In the genomic region with DNA sequence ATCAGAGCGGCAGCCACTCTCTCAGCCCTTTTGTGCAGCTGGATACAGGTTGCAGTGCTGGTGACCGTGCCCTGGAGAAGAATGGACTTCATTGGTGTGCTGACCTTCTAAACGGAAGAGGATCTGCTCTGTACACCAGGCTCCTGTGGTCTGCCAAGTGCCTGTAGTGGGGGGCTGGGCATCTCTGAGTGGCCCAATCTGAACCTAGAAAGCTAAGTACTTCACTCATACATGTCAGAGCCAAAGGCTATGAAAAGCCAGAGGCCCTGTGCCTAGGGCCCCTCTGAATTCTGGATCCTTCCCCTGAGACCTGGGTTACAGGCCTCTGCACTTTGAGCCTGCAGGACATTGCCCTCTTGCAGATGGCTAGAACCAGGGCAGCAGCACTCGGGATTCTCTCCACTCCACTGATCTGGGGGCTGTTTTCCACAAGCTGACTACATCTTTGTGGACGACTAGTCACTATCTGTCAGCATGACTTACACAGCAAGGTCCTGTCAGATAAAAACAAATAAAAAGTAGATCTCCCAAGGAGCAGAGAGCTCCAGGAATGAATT, we compare ENCODE assay signal across 11 mouse cellular contexts. TPM values are rescaled to one million over a fixed set of nuclear protein-coding genes. Genes with fewer than 3 reads are reported as not detected.
"Had no signal": no experiment of that assay in that cellular context is flagged by ENCODE, and none has a peak within 500 bp of the region (broad histone marks: within the 10 kb centered on the region; RNA-seq: fewer than 3 reads in every experiment).

No protein-coding gene starts in this region.

- H3K4me3 ChIP-seq: left cerebral cortex, adult 2 months; limb, embryonic 15.5 days; midbrain, embryonic 13.5 days; stomach, embryonic 15.5 days had no signal

- H3K27me3 ChIP-seq: limb, embryonic 15.5 days; midbrain, embryonic 13.5 days; stomach, embryonic 15.5 days had no signal

- H3K27ac ChIP-seq: left cerebral cortex, adult 2 months; limb, embryonic 15.5 days; liver, embryonic 14.5 days; midbrain, embryonic 13.5 days; stomach, embryonic 15.5 days had no signal

- H3K4me1 ChIP-seq: limb, embryonic 15.5 days; midbrain, embryonic 13.5 days; stomach, embryonic 15.5 days had no signal

- H3K9ac ChIP-seq: limb, embryonic 15.5 days; liver, embryonic 14.5 days; midbrain, embryonic 13.5 days; stomach, embryonic 15.5 days had no signal

- DNase-seq: lung, adult 18-20 months; right cerebral cortex, postnatal 14 days; thymus, adult 2 months; thymus, postnatal 25 days had no signal

- ATAC-seq: inflammation-experienced regulatory T-cells, adult 6 months; midbrain, embryonic 13.5 days had no signal

- H3K9me3 ChIP-seq: limb, embryonic 15.5 days; midbrain, embryonic 13.5 days; stomach, embryonic 15.5 days had no signal

- H3K4me2 ChIP-seq: limb, embryonic 15.5 days; midbrain, embryonic 13.5 days; stomach, embryonic 15.5 days had no signal

RNA-seq across cellular contexts. Expression of a gene that starts 25.0 kb away (rescaled TPM):
- total RNA-seq: megakaryocyte-erythroid progenitor cell, adult 5-6 weeks had no signal
- polyA plus RNA-seq: inflammation-experienced regulatory T-cells, adult 6 months had no signal
